In genomic region chr1:156938705-156939242, GRCm38 (mm10) we compare ENCODE assay signal across 8 mouse cellular contexts. TPM values are rescaled to one million over a fixed set of nuclear protein-coding genes. Genes with fewer than 3 reads are reported as not detected.
DNase-seq lines count a peak whose midpoint lies in the region; ATAC-seq and TF ChIP-seq lines count a peak whose summit lies in the region.

No protein-coding gene starts in this region.

- peak overlapping the region; percentile 98 for H3K4me3 ChIP-seq in forebrain, embryonic 15.5 days
- H3K4me3 ChIP-seq in hindbrain, embryonic 10.5 days, result peak overlapping the region; percentile 91
- peak overlapping the region; percentile 96 for H3K4me3 ChIP-seq in lung, postnatal 0 days (ENCODE audit: low read depth, low read length)

- WGBS in forebrain, embryonic 15.5 days, result 0% methylated on average over 51 of the region's 51 CpGs
- under 1% methylated on average over 51 of the region's 51 CpGs for WGBS in hindbrain, embryonic 10.5 days
- WGBS in lung, postnatal 0 days, result under 1% methylated on average over 38 of the region's 51 CpGs

- no peak for TF ChIP-seq CTCF in lung, postnatal 0 days (IDR thresholded peaks at IDR 0.05)

- H3K4me1 ChIP-seq in forebrain, embryonic 15.5 days, result peaks cover 26% of the 10 kb centered on the region
- peaks cover 24% of the 10 kb centered on the region for H3K4me1 ChIP-seq in hindbrain, embryonic 10.5 days (replicated peaks)
- H3K4me1 ChIP-seq in lung, postnatal 0 days (ENCODE audit: insufficient read depth, low read depth, low read length), result no peaks in the 10 kb centered on the region; the same call in 1 of the 2 replicates

- no peaks in the 10 kb centered on the region for H3K27me3 ChIP-seq in forebrain, embryonic 15.5 days
- H3K27me3 ChIP-seq in hindbrain, embryonic 10.5 days (ENCODE audit: insufficient read depth, poor library complexity, severe bottlenecking), result no peaks in the 10 kb centered on the region
- H3K27me3 ChIP-seq in lung, postnatal 0 days (replicated peaks; ENCODE audit: insufficient read depth, low read length), result no peaks in the 10 kb centered on the region

- no peaks in the 10 kb centered on the region for H3K36me3 ChIP-seq in forebrain, embryonic 15.5 days
- 0 out of 2 replicates have a peak, but pooled peaks cover 3% of the 10 kb centered on the region for H3K36me3 ChIP-seq in hindbrain, embryonic 10.5 days
- no peaks in the 10 kb centered on the region for H3K36me3 ChIP-seq in lung, postnatal 0 days (ENCODE audit: insufficient read depth, low read length)

- no peaks in the 10 kb centered on the region for H3K9me3 ChIP-seq in forebrain, embryonic 15.5 days
- 0 out of 2 replicates have a peak, but pooled peaks cover 2% of the 10 kb centered on the region for H3K9me3 ChIP-seq in hindbrain, embryonic 10.5 days
- H3K9me3 ChIP-seq in lung, postnatal 0 days (ENCODE audit: low read length), result no peaks in the 10 kb centered on the region

- H3K4me2 ChIP-seq in forebrain, embryonic 15.5 days (replicated peaks), result peak overlapping the region; percentile 66
- H3K4me2 ChIP-seq in lung, postnatal 0 days (replicated peaks; ENCODE audit: low read depth, low read length), result peak overlapping the region; percentile 95

- ATAC-seq in forebrain, embryonic 15.5 days (replicated peaks), result peak; percentile 93
- ATAC-seq in lung, postnatal 0 days, result peak; percentile 73

- DNase-seq in ES-CJ7 (ENCODE audit: low read depth, low spot score), result peak; percentile 97
- peak; percentile 69 for DNase-seq in c-Kit-positive CD71-positive TER-119-positive erythroid progenitor cells, embryonic 14.5 days (ENCODE audit: low spot score)
- DNase-seq in hindbrain, embryonic 10.5 days (ENCODE audit: low spot score), result peak; percentile 83
- DNase-seq in layer of hippocampus, postnatal 10 days (ENCODE audit: low spot score in 2 of 2), result peak; percentile 77 to 79
- DNase-seq in lung, postnatal 0 days (ENCODE audit: low spot score), result peak; percentile 77
- peak; percentile 77 for DNase-seq in ovary, postnatal 36 days (ENCODE audit: low spot score)
- DNase-seq in thymus, postnatal 14 days, result peak; percentile 94

- peak overlapping the region; percentile 95 for H3K9ac ChIP-seq in forebrain, embryonic 15.5 days (replicated peaks)
- peak overlapping the region; percentile 69 for H3K9ac ChIP-seq in lung, postnatal 0 days (replicated peaks; ENCODE audit: low read depth)

- TF ChIP-seq EP300 in lung, postnatal 0 days (IDR thresholded peaks at IDR 0.05), result no peak

- H3K27ac ChIP-seq in forebrain, embryonic 15.5 days (replicated peaks), result peak overlapping the region; percentile 99
- peak overlapping the region; percentile 99 for H3K27ac ChIP-seq in hindbrain, embryonic 10.5 days
- H3K27ac ChIP-seq in lung, postnatal 0 days (ENCODE audit: low read length), result peak overlapping the region; percentile 80

RNA-seq across cellular contexts. Expression of gene Ralgps2, which starts 0.7 kb away (rescaled TPM):
- 136 and 139 TPM in 2 replicates for polyA plus RNA-seq in forebrain, embryonic 15.5 days (2015; fragmentation: Nextera tagmentation; extraction: Ambion mirVana)
- 80.4 and 85.0 TPM in 2 replicates for polyA plus RNA-seq in hindbrain, embryonic 10.5 days (2016; fragmentation: Nextera tagmentation; extraction: Ambion mirVana)
- total RNA-seq in layer of hippocampus, postnatal 10 days (2021), result 100 to 1,000 TPM in 1 of 2 experiments, 10 to 100 TPM in 1; 93.3 to 101 TPM
- polyA plus RNA-seq in lung, postnatal 0 days (2015; fragmentation: Nextera tagmentation; extraction: Ambion mirVana), result 38.3 and 42.5 TPM in 2 replicates

Comparison
In these comparisons a context has a peak if more than half of its experiments do, and no peak if none do; other contexts are left out.
1. Peak in every context shown above with its lines: DNase-seq, ATAC-seq, H3K4me3 ChIP-seq and H3K27ac ChIP-seq.